Mouse (Mus musculus): ENCODE measurements at regions not wholly inside any gene's neighbourhood (a gene's known extent, or its start where the extent isn't known, plus 50 kb on each side); places are given as distances from the start of the nearest gene placed in this dataset.
A peak's percentile ranks its signal among the peaks of the same experiment; 100 is the strongest.

DNA sequence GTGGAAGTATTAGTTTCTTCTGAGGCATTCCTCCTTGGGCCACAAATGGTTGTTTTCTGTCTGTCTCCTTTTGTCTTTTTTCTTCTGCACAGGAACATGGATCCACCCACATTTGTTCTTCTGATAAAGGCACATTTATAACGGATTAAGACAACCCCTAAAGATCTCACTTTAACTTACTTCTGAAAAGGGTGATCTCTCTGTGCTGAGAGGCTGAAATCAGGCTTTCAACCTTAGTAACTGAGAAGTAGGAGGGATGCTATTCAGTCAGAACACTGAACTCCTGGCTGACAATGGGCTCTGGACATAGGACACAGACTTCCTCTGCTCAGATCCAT, 315.0 kb upstream of the Trib2 start:
- 59% methylated on average over 1 of the region's 1 CpGs for WGBS
- Histone ChIP-seq H3K9me3 (replicated peaks) (no peaks in the 10 kb centered on the region), H3K9ac (replicated peaks) (no peak overlapping the region), H3K36me3 (no peaks in the 10 kb centered on the region), H3K4me3 (replicated peaks) (no peak overlapping the region), H3K4me2 (no peak overlapping the region), H3K27me3 (replicated peaks) (no peaks in the 10 kb centered on the region), H3K4me1 (no peaks in the 10 kb centered on the region), H3K27ac (replicated peaks) (no peak overlapping the region)
- no peak for ATAC-seq (ENCODE audit: low FRiP score)

DNA sequence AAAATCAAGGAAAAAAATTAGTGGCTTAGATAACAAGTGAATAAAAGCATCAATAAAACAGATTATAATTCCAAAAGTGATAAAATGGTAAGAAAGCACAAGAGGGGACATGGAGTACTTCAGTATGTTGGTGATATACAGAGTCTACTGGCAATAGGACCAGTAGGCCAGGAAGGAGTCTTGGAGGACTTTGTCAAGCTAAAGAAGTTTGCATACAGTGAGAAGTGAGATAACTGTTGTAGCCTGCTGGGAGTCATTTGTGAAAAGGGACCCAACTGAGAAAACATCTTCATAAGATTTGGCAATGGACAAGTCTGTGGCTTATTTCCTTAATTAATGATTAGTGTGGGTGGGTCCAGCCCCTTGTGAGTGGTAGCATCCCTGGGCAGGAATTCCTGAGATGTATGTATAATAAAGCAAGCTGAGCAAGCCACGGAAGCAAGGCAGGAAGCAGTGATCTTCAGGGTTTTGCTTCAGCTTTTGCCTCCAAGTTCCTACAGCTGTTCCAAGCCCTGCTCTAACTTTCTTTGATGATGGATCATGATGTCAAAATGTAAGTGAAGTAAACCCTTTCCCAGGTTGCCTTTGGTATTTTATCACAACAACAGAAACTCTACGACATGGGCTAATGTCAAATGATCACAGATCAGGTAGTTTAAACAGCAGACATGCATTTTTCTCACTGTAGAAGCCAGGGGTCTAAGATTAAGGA, 314.5 kb upstream of the Trib2 start:
- Histone ChIP-seq H3K36me3 (no peaks in the 10 kb centered on the region), H3K4me3 (replicated peaks) (no peak overlapping the region), H3K4me2 (no peak overlapping the region), H3K9me3 (replicated peaks) (no peaks in the 10 kb centered on the region), H3K9ac (replicated peaks) (no peak overlapping the region), H3K4me1 (no peaks in the 10 kb centered on the region), H3K27me3 (replicated peaks) (no peaks in the 10 kb centered on the region), H3K27ac (replicated peaks) (no peak overlapping the region)
- ATAC-seq (ENCODE audit: low FRiP score): no peak
- WGBS: 77% methylated on average over 2 of the region's 2 CpGs

DNA sequence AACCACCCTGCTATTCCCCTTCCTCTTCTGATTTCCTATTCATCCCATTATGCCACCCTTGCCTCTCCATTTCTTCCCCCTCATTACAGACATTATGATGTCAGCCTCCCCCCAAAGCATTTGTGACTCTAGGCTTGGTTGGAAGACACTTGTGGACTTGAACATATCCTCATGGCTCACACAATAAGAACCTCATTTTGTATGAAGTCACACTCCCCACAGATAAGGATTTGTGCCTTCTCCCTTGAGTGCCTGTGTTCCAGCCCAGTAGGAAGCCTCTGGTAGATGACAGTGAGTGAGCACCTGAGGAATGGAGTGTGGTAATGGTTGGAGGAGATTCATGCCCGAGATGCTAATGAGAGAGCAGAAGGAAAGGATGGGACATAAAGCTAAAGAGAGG, 313.9 kb upstream of the Trib2 start:
- Histone ChIP-seq H3K27ac (replicated peaks) (no peak overlapping the region), H3K4me2 (no peak overlapping the region), H3K9ac (replicated peaks) (no peak overlapping the region), H3K4me1 (no peaks in the 10 kb centered on the region), H3K27me3 (replicated peaks) (no peaks in the 10 kb centered on the region), H3K9me3 (replicated peaks) (no peaks in the 10 kb centered on the region), H3K36me3 (no peaks in the 10 kb centered on the region), H3K4me3 (replicated peaks) (no peak overlapping the region)
- ATAC-seq (ENCODE audit: low FRiP score): no peak
- 79% methylated on average over 1 of the region's 1 CpGs for WGBS

DNA sequence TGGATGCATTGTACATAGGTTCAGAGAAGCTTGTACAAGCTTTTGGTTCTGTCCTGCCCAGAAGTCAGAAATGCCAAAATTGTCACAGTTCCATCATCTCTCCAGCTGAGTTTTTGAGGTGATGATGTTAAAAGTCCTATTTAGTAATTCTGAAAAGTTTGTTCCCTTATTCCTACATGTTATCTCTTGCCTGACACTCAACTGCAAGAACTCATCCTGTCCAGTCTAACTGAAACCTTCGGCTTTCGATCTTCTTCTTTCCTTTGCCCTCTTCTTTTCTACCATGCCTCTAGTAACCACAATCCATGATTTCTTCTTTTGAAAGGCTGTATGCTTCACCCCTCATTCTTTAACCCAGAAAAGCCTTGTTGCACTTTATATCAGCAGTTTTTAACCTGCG, 313.2 kb upstream of the Trib2 start:
- H3K27me3 ChIP-seq (replicated peaks): no peaks in the 10 kb centered on the region
- WGBS: 98% methylated on average over 3 of the region's 3 CpGs
- H3K4me1 ChIP-seq: no peaks in the 10 kb centered on the region
- H3K9ac ChIP-seq (replicated peaks): no peak overlapping the region
- no peak overlapping the region for H3K4me2 ChIP-seq
- H3K36me3 ChIP-seq: no peaks in the 10 kb centered on the region
- H3K9me3 ChIP-seq (replicated peaks): no peaks in the 10 kb centered on the region
- ATAC-seq (ENCODE audit: low FRiP score): no peak
- H3K27ac ChIP-seq (replicated peaks): no peak overlapping the region
- no peak overlapping the region for H3K4me3 ChIP-seq (replicated peaks)

DNA sequence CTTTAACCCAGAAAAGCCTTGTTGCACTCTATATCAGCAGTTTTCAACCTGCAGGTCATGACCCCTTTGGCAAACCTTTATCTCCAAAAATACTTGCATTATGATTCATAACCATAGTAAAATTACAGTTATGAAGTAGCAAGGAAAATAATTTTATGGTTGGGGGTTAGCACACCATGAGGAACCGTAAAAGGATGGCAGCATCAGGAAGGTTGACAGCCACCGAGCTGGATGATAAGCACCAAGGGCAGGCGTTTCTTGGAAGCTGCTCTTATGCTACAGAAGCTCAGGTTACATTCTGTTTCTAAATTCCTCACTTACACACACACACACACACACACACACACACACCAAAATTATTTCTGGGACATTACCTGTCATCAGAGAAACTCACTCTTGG, 312.5 kb upstream of the Trib2 start:
- Histone ChIP-seq H3K4me3 (replicated peaks) (no peak overlapping the region), H3K9me3 (replicated peaks) (no peaks in the 10 kb centered on the region), H3K4me1 (no peaks in the 10 kb centered on the region), H3K27me3 (replicated peaks) (no peaks in the 10 kb centered on the region), H3K27ac (replicated peaks) (no peak overlapping the region), H3K9ac (replicated peaks) (no peak overlapping the region), H3K4me2 (no peak overlapping the region), H3K36me3 (no peaks in the 10 kb centered on the region)
- WGBS: 91% methylated on average over 3 of the region's 3 CpGs
- ATAC-seq (ENCODE audit: low FRiP score): no peak

DNA sequence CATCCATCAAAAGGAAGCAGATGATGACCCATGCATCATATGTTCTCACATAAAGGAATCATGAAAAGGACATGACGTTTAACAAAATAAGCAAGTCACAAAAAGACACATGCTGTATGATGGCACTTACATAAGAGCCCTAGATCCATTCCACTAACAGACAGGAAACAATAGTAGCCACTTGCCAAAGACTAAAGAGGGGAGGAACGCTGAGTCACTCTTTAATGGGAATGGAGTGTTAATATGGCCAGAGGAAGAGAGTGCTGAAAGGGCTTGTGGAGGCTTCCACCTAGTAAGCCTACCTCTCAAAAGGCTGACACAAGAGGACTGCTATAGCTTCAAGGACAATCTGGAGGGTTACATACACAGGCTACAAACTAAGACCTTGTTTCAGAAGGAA, 308.2 kb upstream of the Trib2 start:
- no peak overlapping the region for H3K27ac ChIP-seq (replicated peaks)
- no peak overlapping the region for H3K9ac ChIP-seq (replicated peaks)
- no peak overlapping the region for H3K4me3 ChIP-seq (replicated peaks)
- no peaks in the 10 kb centered on the region for H3K9me3 ChIP-seq (replicated peaks)
- H3K4me2 ChIP-seq: no peak overlapping the region
- no peaks in the 10 kb centered on the region for H3K27me3 ChIP-seq (replicated peaks)
- 76% methylated on average over 2 of the region's 2 CpGs for WGBS
- no peaks in the 10 kb centered on the region for H3K4me1 ChIP-seq
- no peak for ATAC-seq (ENCODE audit: low FRiP score)
- no peaks in the 10 kb centered on the region for H3K36me3 ChIP-seq

DNA sequence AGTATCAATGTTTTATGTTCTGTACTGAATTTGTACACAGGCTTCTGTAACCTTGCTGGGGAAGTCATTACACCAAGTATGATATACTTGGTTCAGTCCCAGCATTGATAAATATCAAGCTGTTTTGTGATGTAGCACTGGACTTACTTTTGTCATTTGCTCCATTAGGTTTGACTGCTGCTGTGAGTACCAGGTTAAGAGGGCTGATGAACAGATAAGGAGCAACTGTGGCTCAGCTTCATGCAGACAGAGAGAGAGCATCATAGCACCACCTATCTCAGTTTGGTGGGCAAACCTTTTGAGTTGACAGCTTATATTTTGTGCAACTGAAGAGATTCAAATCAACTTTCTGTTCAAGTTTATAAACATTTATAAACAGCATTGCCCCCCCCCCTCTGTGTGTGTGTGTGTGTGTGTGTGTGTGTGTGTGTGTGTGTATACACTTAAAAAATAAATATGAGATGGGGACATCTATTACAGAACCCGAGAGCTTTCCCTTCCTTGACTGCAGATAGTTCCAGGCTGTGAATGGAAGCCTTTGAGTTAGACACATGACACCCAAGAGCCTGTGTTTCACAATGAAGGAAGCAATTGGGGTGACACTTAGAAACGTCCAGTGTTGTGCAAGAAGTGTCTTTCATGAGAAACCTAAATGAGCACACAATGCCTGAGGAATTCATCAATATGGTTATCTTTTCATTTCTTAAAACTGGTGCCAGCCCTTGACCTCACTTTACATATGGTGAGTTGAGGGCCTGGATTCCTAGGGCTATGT, 305.8 kb upstream of the Trib2 start:
- Histone ChIP-seq H3K4me2 (no peak overlapping the region), H3K9me3 (replicated peaks) (no peaks in the 10 kb centered on the region), H3K4me3 (replicated peaks) (no peak overlapping the region), H3K9ac (replicated peaks) (no peak overlapping the region), H3K27me3 (replicated peaks) (no peaks in the 10 kb centered on the region), H3K4me1 (no peaks in the 10 kb centered on the region), H3K36me3 (no peaks in the 10 kb centered on the region), H3K27ac (replicated peaks) (no peak overlapping the region)
- 69% methylated on average over 2 of the region's 2 CpGs for WGBS
- ATAC-seq (ENCODE audit: low FRiP score): no peak

DNA sequence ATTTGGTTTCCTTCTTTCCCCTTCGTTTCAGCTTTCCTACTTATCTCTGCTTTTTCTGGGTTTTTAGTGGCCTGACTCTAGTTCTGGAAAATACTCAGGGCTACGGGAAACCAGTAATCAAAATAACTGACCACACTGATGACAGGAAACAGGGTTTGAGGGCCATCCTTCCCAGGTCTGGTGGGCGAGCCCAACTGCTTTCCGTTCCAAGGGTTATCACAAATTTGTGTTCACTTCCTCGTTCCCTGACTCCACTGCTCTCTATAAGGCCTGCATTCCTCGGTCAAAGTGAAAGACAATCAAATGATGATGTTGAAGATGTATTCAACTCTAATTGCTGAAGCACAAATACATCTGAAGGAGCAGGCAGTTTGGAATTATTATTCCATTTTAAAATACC, 305.1 kb upstream of the Trib2 start:
- H3K27me3 ChIP-seq (replicated peaks): no peaks in the 10 kb centered on the region
- no peak overlapping the region for H3K4me2 ChIP-seq
- no peak for ATAC-seq (ENCODE audit: low FRiP score)
- H3K4me1 ChIP-seq: no peaks in the 10 kb centered on the region
- no peaks in the 10 kb centered on the region for H3K9me3 ChIP-seq (replicated peaks)
- H3K9ac ChIP-seq (replicated peaks): no peak overlapping the region
- 85% methylated on average over 6 of the region's 6 CpGs for WGBS
- H3K4me3 ChIP-seq (replicated peaks): no peak overlapping the region
- H3K36me3 ChIP-seq: no peaks in the 10 kb centered on the region
- no peak overlapping the region for H3K27ac ChIP-seq (replicated peaks)

DNA sequence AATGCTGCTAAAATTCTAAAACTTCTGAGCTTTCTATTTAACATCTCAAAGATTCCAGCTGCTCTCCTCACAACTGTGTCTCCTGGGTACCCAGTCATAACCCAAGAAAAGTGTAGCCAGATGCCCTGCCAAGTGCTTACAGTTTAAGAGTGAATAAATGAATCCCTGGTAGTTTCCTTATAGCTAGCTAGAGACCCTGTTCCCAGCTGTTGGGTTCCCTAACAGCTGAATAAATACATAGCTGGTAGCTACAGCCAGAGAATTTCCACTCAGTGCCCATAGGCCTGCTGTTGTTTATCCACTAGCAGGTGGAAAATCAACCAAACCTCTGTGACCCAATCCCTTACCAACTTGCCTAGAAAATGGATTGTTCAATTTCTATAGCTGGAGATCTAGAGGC, 302.0 kb upstream of the Trib2 start:
- H3K27me3 ChIP-seq (replicated peaks): no peaks in the 10 kb centered on the region
- H3K27ac ChIP-seq (replicated peaks): no peak overlapping the region
- H3K4me2 ChIP-seq: no peak overlapping the region
- H3K36me3 ChIP-seq: no peaks in the 10 kb centered on the region
- no peaks in the 10 kb centered on the region for H3K4me1 ChIP-seq
- no peak overlapping the region for H3K4me3 ChIP-seq (replicated peaks)
- no peaks in the 10 kb centered on the region for H3K9me3 ChIP-seq (replicated peaks)
- peak; percentile 45; the same call in 1 of the 2 replicates for ATAC-seq (ENCODE audit: low FRiP score)
- H3K9ac ChIP-seq (replicated peaks): no peak overlapping the region

DNA sequence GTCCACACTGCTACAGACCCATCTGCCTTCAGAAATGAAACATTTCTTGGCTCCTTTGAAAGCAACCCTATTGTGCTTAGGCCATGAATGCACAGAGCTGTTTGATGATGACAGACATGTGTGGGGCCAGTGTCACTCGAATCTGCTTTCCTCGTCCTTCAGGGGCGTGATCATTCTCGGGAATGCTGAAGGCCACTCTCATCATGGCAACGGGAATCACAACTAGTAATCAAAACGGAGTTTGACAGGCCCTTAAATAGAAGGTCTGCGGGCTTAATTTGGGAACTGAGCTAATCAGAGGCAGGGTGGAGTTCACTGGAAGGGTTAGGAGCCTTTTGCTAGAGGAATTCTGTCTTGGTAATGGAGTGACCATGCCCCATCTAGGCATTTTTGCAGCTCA, 290.2 kb upstream of the Trib2 start:
- Histone ChIP-seq H3K4me3 (replicated peaks) (no peak overlapping the region), H3K9ac (replicated peaks) (no peak overlapping the region), H3K27ac (replicated peaks) (no peak overlapping the region), H3K4me2 (no peak overlapping the region), H3K4me1 (no peaks in the 10 kb centered on the region), H3K27me3 (replicated peaks) (no peaks in the 10 kb centered on the region), H3K9me3 (replicated peaks) (no peaks in the 10 kb centered on the region), H3K36me3 (no peaks in the 10 kb centered on the region)
- ATAC-seq (ENCODE audit: low FRiP score): no peak
- WGBS: 81% methylated on average over 7 of the region's 7 CpGs

DNA sequence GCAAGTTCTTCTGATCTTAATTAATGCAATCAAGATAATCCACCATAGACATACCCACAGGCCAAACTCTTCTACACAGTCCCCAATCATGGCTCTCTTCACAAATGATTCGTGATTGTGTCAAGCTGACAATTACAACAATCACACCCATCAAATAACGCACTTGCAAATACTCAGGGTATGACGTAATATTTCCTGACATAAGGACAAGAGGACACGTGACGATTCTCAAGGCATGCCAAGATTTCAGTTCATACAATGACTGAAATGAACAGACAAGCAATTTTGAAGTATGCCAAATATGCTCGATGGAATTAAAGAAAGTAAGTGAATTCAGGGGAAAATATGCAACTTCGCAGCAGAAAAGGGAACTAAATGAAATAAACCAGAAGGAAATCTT, 282.1 kb upstream of the Trib2 start:
- Histone ChIP-seq H3K9me3 (replicated peaks) (no peaks in the 10 kb centered on the region), H3K4me1 (no peaks in the 10 kb centered on the region), H3K4me3 (replicated peaks) (no peak overlapping the region), H3K36me3 (no peaks in the 10 kb centered on the region), H3K4me2 (no peak overlapping the region), H3K9ac (replicated peaks) (no peak overlapping the region), H3K27me3 (replicated peaks) (no peaks in the 10 kb centered on the region), H3K27ac (replicated peaks) (no peak overlapping the region)
- ATAC-seq (ENCODE audit: low FRiP score): no peak
- 92% methylated on average over 7 of the region's 7 CpGs for WGBS

DNA sequence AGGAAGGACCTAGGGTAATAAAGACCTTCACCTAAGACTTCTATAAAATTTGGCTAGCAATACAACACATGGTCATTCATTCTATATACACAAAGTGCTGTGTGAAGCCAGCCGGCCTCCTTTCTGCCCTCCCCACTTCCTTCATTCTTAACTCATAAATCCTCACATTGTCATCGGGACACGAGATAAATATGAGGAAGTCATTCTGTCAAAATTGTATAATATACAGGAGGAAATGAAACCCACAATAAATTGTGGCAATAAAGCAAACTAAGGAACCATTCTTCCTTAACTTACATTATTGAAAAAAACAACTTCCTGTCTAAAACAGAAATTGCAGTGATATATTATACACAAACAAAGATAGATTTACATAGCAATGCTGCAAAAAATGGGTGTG, 275.9 kb upstream of the Trib2 start:
- ATAC-seq (ENCODE audit: low FRiP score): no peak
- Histone ChIP-seq H3K36me3 (no peaks in the 10 kb centered on the region), H3K9ac (replicated peaks) (no peak overlapping the region), H3K27ac (replicated peaks) (no peak overlapping the region), H3K4me1 (0 out of 2 replicates have a peak, but pooled peaks cover 3% of the 10 kb centered on the region), H3K27me3 (replicated peaks) (no peaks in the 10 kb centered on the region), H3K4me3 (replicated peaks) (no peak overlapping the region), H3K9me3 (replicated peaks) (no peaks in the 10 kb centered on the region), H3K4me2 (no peak overlapping the region)
- 84% methylated on average over 3 of the region's 3 CpGs for WGBS
